Mouse (Mus musculus) hindbrain, embryonic 15.5 days (tissue): ENCODE data around the gene Nr1i2. TPM values are rescaled to one million over a fixed set of nuclear protein-coding genes. Genes with fewer than 3 reads are reported as not detected.
"Not testable (repeated sequence)": the region's sequence is repeated elsewhere in the genome, so short reads cannot be mapped to it uniquely, and the experiment has no call there.

Source experiments
- ATAC-seq: fragments of 200-750 bp; cut with Nextera tagmentation; 2 replicates; pipeline ENCODE4 v1.8.0; 2017; ENCODE audit warnings: low read depth, moderate number of reproducible peaks, moderate TSS enrichment; ENCODE audit not compliant: low FRiP score
- H3K27ac ChIP-seq: fragments of 300-500 bp; sonication (generic); replicated peaks from 2 replicates; pipeline ENCODE4 v1.5.1; 2015; ENCODE audit warnings: mild to moderate bottlenecking, inconsistent platforms
- H3K27me3 ChIP-seq: fragments of 300-500 bp; sonication (generic); 2 replicates; pipeline ENCODE4 v1.6.1; 2015; ENCODE audit warnings: control low read depth, inconsistent platforms
- H3K36me3 ChIP-seq: fragments of 300-500 bp; sonication (generic); 2 replicates; pipeline ENCODE4 v1.6.1; 2015; ENCODE audit warnings: control low read depth, inconsistent platforms
- H3K4me1 ChIP-seq: fragments of 300-500 bp; sonication (generic); replicated peaks from 2 replicates; pipeline ENCODE4 v1.6.1; 2015; ENCODE audit warnings: control low read depth, inconsistent platforms
- H3K4me2 ChIP-seq: fragments of 300-500 bp; sonication (generic); 2 replicates; pipeline ENCODE4 v1.6.1; 2015; ENCODE audit warnings: moderate library complexity, mild to moderate bottlenecking, inconsistent platforms
- H3K4me3 ChIP-seq: fragments of 300-500 bp; sonication (generic); 2 replicates; pipeline ENCODE4 v1.5.1; 2015; ENCODE audit warnings: mild to moderate bottlenecking, inconsistent platforms
- H3K9ac ChIP-seq: fragments of 300-500 bp; sonication (generic); 2 replicates; pipeline ENCODE4 v1.6.1; 2015; ENCODE audit warnings: inconsistent platforms
- H3K9me3 ChIP-seq: fragments of 300-500 bp; sonication (generic); 2 replicates; pipeline ENCODE4 v1.6.1; 2016; ENCODE audit warnings: control low read depth, inconsistent platforms
- WGBS: fragments of 180-500 bp; shearing (Covaris S2); methylation state at CpG from one replicate; pipeline ENCODE4 v1.1.7; 2015; 5-methylcytosine and 5-hydroxymethylcytosine counted together
- polyA plus RNA-seq: library from polyadenylated mRNA; unstranded; fragments of >200 nt; fragmentation: Nextera tagmentation; extraction: Ambion mirVana; gene quantifications from 2 replicates; pipeline ENCODE4 v1.2.1, GENCODE M21; 2015

Nr1i2 gene
- polyA plus RNA-seq, 1 experiment from 2014 or later: not detected

- Histone ChIP-seq H3K36me3 (peaks cover 7% of the 10 kb centered on the region), H3K4me1 (no peaks in the 10 kb centered on the region), H3K9me3 (no peaks in the 10 kb centered on the region), H3K9ac (no peak overlapping the region), H3K27me3 (no peaks in the 10 kb centered on the region), H3K27ac (no peak overlapping the region), H3K4me2 (no peak overlapping the region), H3K4me3 (no peak overlapping the region)
- 82% methylated on average over 5 of the region's 5 CpGs for WGBS
- no peak for ATAC-seq
Observed at GRCm38 (mm10) chr16:38245849-38246585, 48.6 kb downstream of the Nr1i2 start.

DNA sequence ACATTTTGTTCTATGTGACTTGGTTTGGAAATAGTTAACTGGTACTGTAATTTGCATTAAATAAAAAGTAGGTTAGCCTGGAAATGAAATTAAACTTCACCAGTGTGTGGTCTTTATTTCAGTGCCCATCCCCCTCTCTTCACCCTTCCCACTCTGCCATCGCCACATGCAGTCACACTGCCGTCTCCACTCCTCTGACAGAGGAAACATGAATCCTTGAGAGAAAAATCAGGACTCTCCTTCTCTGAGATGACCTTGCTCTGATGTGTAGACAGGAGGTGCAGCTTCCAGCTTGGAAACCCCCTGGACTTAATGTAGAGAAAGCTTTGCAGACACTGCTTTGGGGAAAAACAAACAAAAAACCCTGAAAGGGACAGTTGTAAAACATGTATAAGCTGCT is 49.2 kb downstream of the Nr1i2 start:
- no peaks in the 10 kb centered on the region for H3K9me3 ChIP-seq
- no peak overlapping the region for H3K4me3 ChIP-seq
- no peak overlapping the region for H3K9ac ChIP-seq
- H3K27me3 ChIP-seq: no peaks in the 10 kb centered on the region
- no peak for ATAC-seq
- no peak overlapping the region for H3K27ac ChIP-seq
- 42% methylated on average over 2 of the region's 2 CpGs for WGBS
- H3K4me1 ChIP-seq: no peaks in the 10 kb centered on the region
- H3K4me2 ChIP-seq: no peak overlapping the region
- peaks cover 11% of the 10 kb centered on the region for H3K36me3 ChIP-seq

GRCm38 (mm10) chr16:38244111-38244510 is 50.5 kb downstream of the Nr1i2 start:
- Histone ChIP-seq H3K36me3 (peaks cover 11% of the 10 kb centered on the region), H3K27ac (no peak overlapping the region), H3K9me3 (no peaks in the 10 kb centered on the region), H3K4me3 (no peak overlapping the region), H3K4me2 (no peak overlapping the region), H3K9ac (no peak overlapping the region), H3K27me3 (no peaks in the 10 kb centered on the region), H3K4me1 (no peaks in the 10 kb centered on the region)
- no peak for ATAC-seq
- 92% methylated on average over 6 of the region's 6 CpGs for WGBS

DNA sequence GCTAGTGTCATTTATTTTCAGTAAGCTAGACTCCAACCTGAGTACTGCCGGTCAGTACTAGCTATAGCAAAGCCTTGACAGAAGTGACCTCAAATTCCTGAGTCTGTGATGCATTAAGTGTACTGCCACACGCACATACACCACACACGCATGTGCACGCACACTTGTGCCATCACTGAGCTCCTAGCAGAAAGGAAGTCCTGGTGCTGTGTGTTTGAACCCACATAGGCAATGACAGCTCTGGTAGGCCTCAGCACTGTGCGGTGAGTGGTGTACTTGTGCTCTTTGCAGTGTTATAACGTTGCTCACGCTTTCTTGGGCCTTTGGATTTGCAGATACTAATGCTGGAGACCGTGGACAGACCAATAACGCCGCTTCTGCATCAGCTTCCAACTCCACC is 54.5 kb downstream of the Nr1i2 start:
- Histone ChIP-seq H3K27ac (no peak overlapping the region), H3K9ac (no peak overlapping the region), H3K4me1 (0 out of 2 replicates have a peak, but pooled peaks cover 3% of the 10 kb centered on the region), H3K4me3 (no peak overlapping the region), H3K27me3 (no peaks in the 10 kb centered on the region), H3K36me3 (peaks cover 11% of the 10 kb centered on the region), H3K4me2 (no peak overlapping the region), H3K9me3 (no peaks in the 10 kb centered on the region)
- 0 out of 2 replicates have a peak, but pooled peaks have one; percentile 45 for ATAC-seq
- 96% methylated on average over 10 of the region's 10 CpGs for WGBS

DNA sequence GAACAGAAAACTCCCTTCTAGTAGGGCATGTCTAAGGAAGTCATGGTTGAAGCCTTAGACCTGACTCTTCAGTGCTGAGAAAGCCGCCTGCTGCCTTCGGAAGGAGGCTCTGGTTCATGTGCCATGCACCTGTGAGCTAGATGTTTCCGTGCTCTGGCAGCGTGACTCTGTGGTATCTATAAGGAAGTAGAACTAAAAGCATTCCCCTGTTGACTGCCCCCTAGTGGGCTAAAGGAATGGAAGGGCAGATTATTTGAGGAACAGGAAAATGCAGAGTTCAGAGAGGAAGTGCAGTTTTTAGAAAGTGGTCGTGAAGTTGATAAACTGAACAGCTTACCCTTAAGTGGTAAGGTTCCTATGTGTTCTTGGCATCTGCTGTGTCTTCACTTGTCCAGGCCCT is 54.9 kb downstream of the Nr1i2 start:
- H3K27me3 ChIP-seq: no peaks in the 10 kb centered on the region
- no peak for ATAC-seq
- 81% methylated on average over 5 of the region's 5 CpGs for WGBS

DNA sequence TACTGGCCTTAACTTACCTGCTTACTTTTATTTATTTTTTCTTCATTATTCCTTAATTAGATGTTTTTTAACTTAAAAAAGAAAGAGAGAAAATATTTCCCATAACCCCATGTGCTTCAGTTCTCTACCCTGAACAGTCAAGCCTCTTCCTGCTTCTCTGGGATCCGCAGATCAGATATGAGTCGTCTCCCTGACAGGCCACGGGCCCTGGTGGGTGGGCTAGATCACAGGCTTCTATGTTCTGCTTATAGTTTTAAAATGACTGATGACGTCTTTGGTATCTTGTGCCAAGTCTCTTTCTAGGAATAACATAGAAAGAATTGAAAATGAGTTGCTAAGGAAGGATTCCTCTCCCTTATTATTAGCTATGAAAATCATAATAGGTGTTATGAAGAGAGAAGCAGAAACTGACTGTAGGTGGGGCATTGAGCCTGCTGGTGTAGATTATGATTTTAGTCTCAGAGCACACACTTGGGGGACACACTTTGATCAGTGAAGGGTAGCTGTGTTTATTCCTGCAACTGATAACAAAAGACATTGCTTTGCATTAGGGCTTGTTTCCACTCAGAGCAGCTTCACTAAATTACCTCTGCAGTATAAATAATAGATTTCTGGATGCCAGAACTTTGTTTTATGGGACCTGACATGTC is 57.6 kb downstream of the Nr1i2 start:
- no peaks in the 10 kb centered on the region for H3K27me3 ChIP-seq
- WGBS: 80% methylated on average over 4 of the region's 4 CpGs
- H3K9ac ChIP-seq: no peak overlapping the region
- no peak overlapping the region for H3K4me3 ChIP-seq
- H3K27ac ChIP-seq: no peak overlapping the region
- H3K4me1 ChIP-seq: 0 out of 2 replicates have a peak, but pooled peaks cover 3% of the 10 kb centered on the region
- no peak overlapping the region for H3K4me2 ChIP-seq
- ATAC-seq: no peak
- H3K36me3 ChIP-seq: peaks cover 13% of the 10 kb centered on the region
- H3K9me3 ChIP-seq: no peaks in the 10 kb centered on the region

More for the DNA sequence above, 54.9 kb downstream of the Nr1i2 start:
- 0 out of 2 replicates have a peak, but pooled peaks cover 3% of the 10 kb centered on the region for H3K4me1 ChIP-seq
- H3K9ac ChIP-seq: no peak overlapping the region
- peaks cover 11% of the 10 kb centered on the region for H3K36me3 ChIP-seq
- no peak overlapping the region for H3K4me2 ChIP-seq
- H3K9me3 ChIP-seq: no peaks in the 10 kb centered on the region
- no peak overlapping the region for H3K27ac ChIP-seq
- H3K4me3 ChIP-seq: no peak overlapping the region

DNA sequence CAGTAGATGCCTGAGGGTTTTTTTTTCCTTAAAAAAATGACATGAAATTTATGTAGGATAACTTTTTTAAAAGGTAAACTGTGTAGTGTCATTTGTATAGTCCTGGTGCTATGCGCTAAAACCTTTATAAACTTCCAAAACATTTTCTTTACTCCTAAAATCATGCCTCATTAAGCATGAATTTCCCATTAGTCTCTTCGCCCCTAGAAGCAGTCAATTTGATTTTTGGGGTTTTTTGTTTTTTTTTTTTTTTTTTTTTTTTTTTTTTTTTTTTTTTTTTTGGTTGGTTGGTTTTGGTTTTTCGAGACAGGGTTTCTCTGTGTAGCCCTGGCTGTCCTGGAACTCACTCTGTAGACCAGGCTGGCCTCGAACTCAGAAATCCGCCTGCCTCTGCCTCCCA is 72.1 kb downstream of the Nr1i2 start:
- WGBS: 96% methylated on average over 4 of the region's 5 CpGs
- not testable (repeated sequence) for H3K4me1 ChIP-seq, H3K9me3 ChIP-seq, H3K9ac ChIP-seq, H3K27me3 ChIP-seq, H3K4me2 ChIP-seq, ATAC-seq, H3K27ac ChIP-seq, H3K4me3 ChIP-seq
- peaks cover 25% of the 10 kb centered on the region for H3K36me3 ChIP-seq

DNA sequence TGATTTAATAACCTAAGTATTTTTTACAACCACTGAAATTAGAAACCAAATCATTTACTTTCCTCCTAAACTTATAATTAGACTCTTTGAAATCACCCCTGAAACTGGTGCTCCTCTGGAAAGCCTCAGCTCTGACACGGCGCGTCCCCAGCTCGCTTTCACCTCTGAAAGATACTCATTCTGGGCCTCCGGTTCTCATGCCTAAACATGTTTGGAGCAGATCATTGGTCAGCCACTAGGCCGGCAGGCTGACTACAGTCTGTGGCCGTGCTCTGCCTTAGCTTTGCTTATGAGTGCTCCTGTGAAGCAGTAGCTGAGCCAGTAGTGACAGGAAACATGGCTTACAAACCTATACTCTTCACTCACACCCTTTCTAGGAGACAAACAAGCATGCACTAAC is 89.4 kb downstream of the Nr1i2 start:
- 96% methylated on average over 7 of the region's 7 CpGs for WGBS
- no peaks in the 10 kb centered on the region for H3K9me3 ChIP-seq
- no peak overlapping the region for H3K9ac ChIP-seq
- H3K36me3 ChIP-seq: peaks cover 11% of the 10 kb centered on the region; the same call in 1 of the 2 replicates
- H3K4me1 ChIP-seq: no peaks in the 10 kb centered on the region
- no peaks in the 10 kb centered on the region for H3K27me3 ChIP-seq
- H3K27ac ChIP-seq: no peak overlapping the region
- no peak overlapping the region for H3K4me3 ChIP-seq
- ATAC-seq: no peak
- H3K4me2 ChIP-seq: no peak overlapping the region

Other genes starting within 250 kb of the Nr1i2 start
- 146 and 151 TPM in 2 replicates for gene Gsk3b, start 205.8 kb downstream of the Nr1i2 start, polyA plus RNA-seq
- gene Maats1, start 47.3 kb upstream of the Nr1i2 start, polyA plus RNA-seq: 1.1 and 1.4 TPM in 2 replicates
- gene Cox17, start 52.2 kb upstream of the Nr1i2 start, polyA plus RNA-seq: 74.4 and 94.5 TPM in 2 replicates
- not detected in 2 replicates for gene Gm21987, start 52.2 kb upstream of the Nr1i2 start, polyA plus RNA-seq
- 0.33 and 0.52 TPM in 2 replicates for gene Popdc2, start 67.4 kb upstream of the Nr1i2 start, polyA plus RNA-seq
- gene Pla1a, start 138.3 kb upstream of the Nr1i2 start, polyA plus RNA-seq: 0.43 and 0.45 TPM in 2 replicates
- gene Adprh, start 157.9 kb upstream of the Nr1i2 start, polyA plus RNA-seq: 143 and 165 TPM in 2 replicates
- gene Cd80, start 160.7 kb upstream of the Nr1i2 start, polyA plus RNA-seq: 0.50 and 0.56 TPM in 2 replicates
- gene Timmdc1, start 227.8 kb upstream of the Nr1i2 start, polyA plus RNA-seq: 32.0 and 35.2 TPM in 2 replicates